Mouse (Mus musculus) lung, embryonic 15.5 days (tissue): ENCODE results near the gene Rnf123. TPM values are rescaled to one million over a fixed set of nuclear protein-coding genes. Genes with fewer than 3 reads are reported as not detected.

ENCODE experiments used
- ATAC-seq: fragments of 200-750 bp; cut with Nextera tagmentation; 2 replicates; pipeline ENCODE4 v1.8.0; 2017; ENCODE audit warnings: moderate number of reproducible peaks, borderline replicate concordance; ENCODE audit not compliant: low FRiP score, low TSS enrichment; ENCODE audit errors: extremely low read depth
- H3K27ac ChIP-seq: fragments of 300-500 bp; sonication (generic); 2 replicates; pipeline ENCODE4 v1.5.1; 2015; ENCODE audit warnings: moderate library complexity, mild to moderate bottlenecking, inconsistent platforms
- H3K27me3 ChIP-seq: fragments of 300-500 bp; sonication (generic); 2 replicates; pipeline ENCODE4 v1.6.1; 2015; ENCODE audit warnings: inconsistent platforms
- H3K36me3 ChIP-seq: fragments of 300-500 bp; sonication (generic); 2 replicates; pipeline ENCODE4 v1.6.1; 2015; ENCODE audit warnings: inconsistent platforms
- H3K4me1 ChIP-seq: fragments of 300-500 bp; sonication (generic); 2 replicates; pipeline ENCODE4 v1.6.1; 2015; ENCODE audit warnings: inconsistent platforms
- H3K4me2 ChIP-seq: fragments of 300-500 bp; sonication (generic); 2 replicates; pipeline ENCODE4 v1.6.1; 2015; ENCODE audit warnings: inconsistent platforms, mild to moderate bottlenecking, moderate library complexity
- H3K4me3 ChIP-seq: fragments of 300-500 bp; sonication (generic); 2 replicates; pipeline ENCODE4 v1.5.1; 2015; ENCODE audit warnings: mild to moderate bottlenecking, inconsistent platforms
- H3K9ac ChIP-seq: fragments of 300-500 bp; sonication (generic); 2 replicates; pipeline ENCODE4 v1.6.1; 2015; ENCODE audit warnings: inconsistent platforms
- H3K9me3 ChIP-seq: fragments of 300-500 bp; sonication (generic); 2 replicates; pipeline ENCODE4 v1.6.1; 2016; ENCODE audit warnings: inconsistent platforms
- WGBS: fragments of 180-500 bp; shearing (Covaris S2); methylation state at CpG from one replicate; pipeline ENCODE4 v1.1.7; 2015; 5-methylcytosine and 5-hydroxymethylcytosine counted together
- polyA plus RNA-seq: library from polyadenylated mRNA; unstranded; fragments of >200 nt; fragmentation: Nextera tagmentation; extraction: Ambion mirVana; gene quantifications from 2 replicates; pipeline ENCODE4 v1.2.1, GENCODE M21; 2015

The Rnf123 gene
- polyA plus RNA-seq, 1 experiment from 2014 or later = 28.4 TPM

GRCm38 (mm10) chr9:108117143-108117542, 34.0 kb upstream of the Rnf123 start:
- Histone ChIP-seq H3K9me3 (no peaks in the 10 kb centered on the region), H3K27me3 (peaks cover 18% of the 10 kb centered on the region), H3K27ac (no peak overlapping the region), H3K4me3 (no peak overlapping the region), H3K4me1 (peaks cover 10% of the 10 kb centered on the region), H3K4me2 (no peak overlapping the region), H3K9ac (no peak overlapping the region), H3K36me3 (no peaks in the 10 kb centered on the region)
- 54% methylated on average over 4 of the region's 4 CpGs for WGBS
- ATAC-seq = no peak

DNA sequence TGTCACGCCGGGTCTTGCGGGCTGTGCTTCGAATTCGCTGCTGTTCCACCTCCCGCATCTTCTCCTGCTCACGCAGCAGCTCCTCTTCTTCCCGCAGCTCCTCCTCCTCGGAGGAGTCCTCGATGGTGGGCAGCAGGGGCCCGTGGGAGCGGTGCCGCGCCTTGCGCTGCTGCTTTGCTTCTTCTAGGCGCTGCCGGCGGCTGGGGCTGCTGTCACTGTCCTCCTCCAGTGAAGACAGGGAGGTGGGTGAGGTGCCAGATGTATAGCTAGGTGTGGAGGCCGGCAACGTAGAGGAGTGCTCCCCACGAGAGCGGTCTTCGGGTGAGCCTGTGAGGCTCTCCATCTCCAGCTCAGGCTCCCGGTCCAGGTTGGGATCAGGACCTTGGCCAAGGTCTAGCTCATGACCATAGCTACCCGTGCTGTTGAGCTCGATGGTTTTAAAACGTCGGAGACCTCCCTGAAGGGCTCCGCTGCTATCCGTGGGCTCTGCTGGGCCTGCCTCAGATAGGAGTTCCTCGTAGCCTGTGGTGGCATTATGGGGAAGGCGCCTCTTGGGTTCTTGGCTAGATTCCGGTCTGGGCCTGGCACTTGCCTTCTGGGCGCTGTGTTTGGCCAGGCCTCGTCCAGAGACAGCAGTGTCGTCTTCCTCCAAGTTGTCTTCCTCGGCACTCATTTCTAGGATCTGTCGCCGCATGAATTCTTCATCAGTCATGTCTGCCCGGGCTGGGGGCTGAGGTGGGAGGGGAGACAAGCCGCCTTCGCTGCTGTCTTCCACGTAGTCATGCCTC, 32.3 kb upstream of the Rnf123 start:
- ATAC-seq = no peak
- Histone ChIP-seq H3K4me2 (no peak overlapping the region), H3K9ac (no peak overlapping the region), H3K27me3 (peaks cover 24% of the 10 kb centered on the region), H3K4me3 (no peak overlapping the region), H3K4me1 (peaks cover 20% of the 10 kb centered on the region), H3K36me3 (no peaks in the 10 kb centered on the region), H3K27ac (no peak overlapping the region), H3K9me3 (no peaks in the 10 kb centered on the region)
- 53% methylated on average over 43 of the region's 43 CpGs for WGBS

DNA sequence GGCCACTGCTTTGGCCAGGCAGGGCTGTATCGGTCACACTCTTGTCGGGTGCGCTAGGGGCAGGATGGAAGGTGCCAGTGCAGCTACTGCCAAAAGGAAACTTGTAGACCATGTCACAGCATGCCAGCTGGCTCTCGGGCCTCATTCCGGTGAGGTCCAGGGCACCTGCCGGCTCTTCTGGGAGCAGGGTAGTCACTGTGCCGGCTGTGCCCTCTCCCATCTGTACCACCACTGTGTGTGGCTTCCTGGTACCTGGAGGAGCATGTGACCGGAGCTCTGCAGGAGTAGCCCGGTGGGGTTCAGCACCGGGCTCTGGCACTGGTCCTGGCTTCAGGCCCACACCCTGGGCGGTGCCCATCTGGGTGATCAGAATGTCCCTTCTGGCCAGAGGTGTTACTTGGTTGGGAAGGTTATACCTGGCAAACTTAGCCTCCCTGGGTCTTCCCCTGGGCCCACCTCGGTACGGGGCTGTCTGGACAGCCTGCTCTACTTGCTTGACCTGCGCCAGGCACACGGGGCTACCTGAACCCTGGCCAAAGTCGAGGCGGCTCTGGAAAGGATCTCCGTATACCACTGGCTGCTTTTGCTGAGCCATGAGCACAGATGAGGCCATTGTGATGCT, 29.7 kb upstream of the Rnf123 start:
- no peak for ATAC-seq

GRCm38 (mm10) chr9:108111593-108112121, 28.5 kb upstream of the Rnf123 start:
- no peak overlapping the region; the same call in 1 of the 2 replicates for H3K27ac ChIP-seq
- no peaks in the 10 kb centered on the region for H3K9me3 ChIP-seq
- 71% methylated on average over 17 of the region's 17 CpGs for WGBS
- peak overlapping the region; percentile 31; the same call in 1 of the 2 replicates for H3K9ac ChIP-seq
- H3K4me1 ChIP-seq = peaks cover 12% of the 10 kb centered on the region
- peak overlapping the region; percentile 32 for H3K4me3 ChIP-seq
- no peaks in the 10 kb centered on the region for H3K36me3 ChIP-seq
- H3K4me2 ChIP-seq = peak overlapping the region; percentile 74
- H3K27me3 ChIP-seq = peaks cover 26% of the 10 kb centered on the region
- ATAC-seq = no peak

More for the DNA sequence above, 29.7 kb upstream of the Rnf123 start:
- 94% methylated on average over 18 of the region's 18 CpGs for WGBS
- Histone ChIP-seq H3K27me3 (peaks cover 26% of the 10 kb centered on the region), H3K9me3 (no peaks in the 10 kb centered on the region), H3K9ac (no peak overlapping the region), H3K36me3 (no peaks in the 10 kb centered on the region), H3K4me3 (no peak overlapping the region), H3K4me2 (no peak overlapping the region), H3K4me1 (peaks cover 12% of the 10 kb centered on the region), H3K27ac (no peak overlapping the region)

DNA sequence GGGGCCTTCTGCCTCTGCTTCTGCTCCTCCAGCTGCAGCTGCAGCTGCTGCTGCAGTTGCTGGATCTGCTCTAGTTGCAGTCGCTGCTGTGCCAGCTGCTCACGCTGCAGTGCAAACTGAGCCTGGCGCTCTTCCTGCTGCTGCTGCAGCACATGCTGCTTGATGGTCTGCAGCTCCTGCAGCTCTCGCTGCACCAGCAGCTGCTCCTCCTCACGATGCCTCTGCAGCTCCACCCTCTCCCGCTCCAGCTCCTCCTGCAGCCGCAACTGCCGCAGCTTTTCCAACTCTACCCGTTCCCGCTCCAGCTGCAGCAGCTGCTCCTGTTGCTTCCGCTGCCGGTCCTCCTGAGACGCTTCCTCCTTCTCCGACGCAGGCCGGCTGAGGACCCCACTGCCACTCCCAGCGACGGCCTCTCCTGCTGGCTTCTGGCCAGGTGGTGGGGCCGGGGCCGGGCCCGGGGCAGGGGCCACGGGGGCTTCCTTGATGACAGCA, 28.0 kb upstream of the Rnf123 start:
- Histone ChIP-seq H3K4me1 (peaks cover 12% of the 10 kb centered on the region), H3K4me3 (peak overlapping the region; percentile 32), H3K36me3 (no peaks in the 10 kb centered on the region), H3K4me2 (peak overlapping the region; percentile 74), H3K27ac (no peak overlapping the region; the same call in 1 of the 2 replicates), H3K9me3 (no peaks in the 10 kb centered on the region), H3K9ac (peak overlapping the region; percentile 31), H3K27me3 (peaks cover 25% of the 10 kb centered on the region)
- WGBS = 3% methylated on average over 22 of the region's 22 CpGs
- ATAC-seq = no peak

- H3K9ac ChIP-seq = no peak overlapping the region
- H3K36me3 ChIP-seq = no peaks in the 10 kb centered on the region
- ATAC-seq = no peak
- no peak overlapping the region; the same call in 1 of the 2 replicates for H3K4me3 ChIP-seq
- H3K27me3 ChIP-seq = peaks cover 15% of the 10 kb centered on the region
- no peak overlapping the region for H3K27ac ChIP-seq
- H3K4me1 ChIP-seq = peaks cover 14% of the 10 kb centered on the region
- WGBS = 74% methylated on average over 16 of the region's 16 CpGs
- H3K4me2 ChIP-seq = peak overlapping the region; percentile 74
- no peaks in the 10 kb centered on the region for H3K9me3 ChIP-seq
These were observed 27.0 kb upstream of the Rnf123 start for GRCm38 (mm10) chr9:108110160-108110559.

GRCm38 (mm10) chr9:108107867-108108266, 24.7 kb upstream of the Rnf123 start:
- H3K27me3 ChIP-seq = 0 out of 2 replicates have a peak, but pooled peaks cover 8% of the 10 kb centered on the region
- no peaks in the 10 kb centered on the region for H3K9me3 ChIP-seq
- H3K27ac ChIP-seq = no peak overlapping the region
- no peaks in the 10 kb centered on the region for H3K36me3 ChIP-seq
- no peak overlapping the region for H3K9ac ChIP-seq
- no peak overlapping the region for H3K4me3 ChIP-seq
- peaks cover 20% of the 10 kb centered on the region for H3K4me1 ChIP-seq
- no peak overlapping the region for H3K4me2 ChIP-seq
- ATAC-seq = no peak
- 88% methylated on average over 16 of the region's 16 CpGs for WGBS

GRCm38 (mm10) chr9:108106090-108106489, 22.9 kb upstream of the Rnf123 start:
- H3K9ac ChIP-seq = no peak overlapping the region
- WGBS = 88% methylated on average over 23 of the region's 23 CpGs
- H3K4me3 ChIP-seq = no peak overlapping the region
- no peak overlapping the region for H3K27ac ChIP-seq
- ATAC-seq = no peak
- H3K9me3 ChIP-seq = no peaks in the 10 kb centered on the region
- H3K27me3 ChIP-seq = 0 out of 2 replicates have a peak, but pooled peaks cover 8% of the 10 kb centered on the region
- peaks cover 17% of the 10 kb centered on the region for H3K4me1 ChIP-seq
- H3K4me2 ChIP-seq = no peak overlapping the region
- no peaks in the 10 kb centered on the region for H3K36me3 ChIP-seq

DNA sequence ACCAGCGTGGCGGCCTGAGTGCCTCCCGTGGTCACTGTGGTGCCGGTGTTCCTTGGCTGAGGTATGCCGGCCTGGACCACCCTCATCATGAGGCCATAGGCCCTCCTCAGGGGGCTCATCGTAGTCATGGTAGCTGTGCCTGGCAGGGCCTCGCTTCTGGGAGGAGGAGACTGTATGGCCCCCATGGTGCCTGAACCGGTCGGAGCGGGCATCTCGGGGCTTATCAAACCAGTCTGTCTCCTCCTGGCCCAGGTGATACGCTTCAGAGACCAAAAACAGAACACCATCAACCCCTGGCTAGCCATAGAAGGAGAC, 22.4 kb upstream of the Rnf123 start:
- H3K4me2 ChIP-seq = no peak overlapping the region
- ATAC-seq = no peak
- no peak overlapping the region for H3K27ac ChIP-seq
- 81% methylated on average over 12 of the region's 12 CpGs for WGBS
- H3K4me3 ChIP-seq = no peak overlapping the region
- peaks cover 11% of the 10 kb centered on the region for H3K4me1 ChIP-seq
- H3K9ac ChIP-seq = no peak overlapping the region
- no peaks in the 10 kb centered on the region for H3K36me3 ChIP-seq
- H3K9me3 ChIP-seq = no peaks in the 10 kb centered on the region
- H3K27me3 ChIP-seq = 0 out of 2 replicates have a peak, but pooled peaks cover 2% of the 10 kb centered on the region

DNA sequence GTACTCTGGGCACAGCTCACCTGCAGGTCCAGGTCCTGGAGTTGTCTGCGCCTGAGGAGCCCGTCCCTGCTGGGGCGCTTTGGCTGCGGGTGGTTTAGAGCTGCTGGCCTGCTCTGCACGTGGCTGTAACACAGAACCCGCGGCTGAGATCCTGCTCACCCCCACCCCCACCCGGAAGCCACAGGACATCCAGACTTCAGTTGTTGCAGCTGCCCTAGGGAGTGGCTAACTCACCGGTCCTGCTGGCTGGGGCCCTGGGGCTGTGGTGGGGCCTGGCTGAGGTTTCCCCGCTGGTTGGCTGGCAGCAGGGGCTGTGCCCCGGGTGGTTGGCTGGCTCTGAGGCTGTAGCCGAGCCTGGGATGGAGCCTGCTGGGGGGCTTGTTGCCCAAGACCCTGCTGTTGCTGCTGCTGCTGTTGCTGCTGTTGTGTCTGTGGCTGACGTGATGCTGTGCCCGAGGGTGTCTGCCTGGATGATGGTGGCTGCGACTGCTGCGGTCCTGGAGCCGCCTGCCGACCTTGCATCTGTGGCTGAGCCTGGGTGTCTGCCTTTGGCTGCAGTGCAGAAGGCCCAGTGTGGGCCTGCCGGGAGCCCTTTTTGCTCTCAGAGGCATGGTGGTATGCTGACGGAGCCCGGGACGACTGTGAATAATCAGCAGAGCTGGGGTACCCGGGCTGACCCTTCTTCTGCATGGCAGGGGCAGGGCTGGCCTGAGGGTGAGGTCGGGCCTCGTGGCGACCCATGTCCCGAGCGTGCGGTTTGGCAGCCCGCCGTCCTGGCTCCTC, 21.8 kb upstream of the Rnf123 start:
- WGBS = 47% methylated on average over 31 of the region's 31 CpGs
- Histone ChIP-seq H3K9ac (no peak overlapping the region), H3K4me1 (peaks cover 8% of the 10 kb centered on the region; the same call in 1 of the 2 replicates), H3K9me3 (no peaks in the 10 kb centered on the region), H3K4me3 (no peak overlapping the region), H3K27ac (no peak overlapping the region), H3K36me3 (no peaks in the 10 kb centered on the region), H3K4me2 (no peak overlapping the region), H3K27me3 (no peaks in the 10 kb centered on the region)
- ATAC-seq = peak; percentile 52

GRCm38 (mm10) chr9:108099619-108100018, 16.5 kb upstream of the Rnf123 start:
- ATAC-seq = no peak
- no peak overlapping the region for H3K4me2 ChIP-seq
- 82% methylated on average over 8 of the region's 8 CpGs for WGBS

More at GRCm38 (mm10) chr9:108099619-108100018, 16.5 kb upstream of the Rnf123 start:
- no peak overlapping the region for H3K9ac ChIP-seq
- H3K36me3 ChIP-seq = no peaks in the 10 kb centered on the region
- H3K27me3 ChIP-seq = no peaks in the 10 kb centered on the region
- H3K27ac ChIP-seq = no peak overlapping the region
- no peak overlapping the region for H3K4me3 ChIP-seq
- no peaks in the 10 kb centered on the region for H3K9me3 ChIP-seq
- peaks cover 7% of the 10 kb centered on the region for H3K4me1 ChIP-seq
